Mouse (Mus musculus): ENCODE results near the gene Anapc15-ps. TPM values are rescaled to one million over a fixed set of nuclear protein-coding genes. Genes with fewer than 3 reads are reported as not detected.

Anapc15-ps gene
- polyA plus RNA-seq, 1 experiment from 2014 or later, result not detected

- ATAC-seq (ENCODE audit: insufficient number of reproducible peaks, insufficient read depth, low FRiP score, low read depth), result no peak
- Histone ChIP-seq H3K4me2 (ENCODE audit: low read length) (no peak overlapping the region), H3K27me3 (ENCODE audit: control insufficient read depth, insufficient read depth, low read length) (no peaks in the 10 kb centered on the region), H3K9ac (ENCODE audit: low read length) (no peak overlapping the region), H3K4me3 (ENCODE audit: control insufficient read depth in 1 of 2, insufficient read depth in 1 of 2, low read depth in 1 of 2, low read length in 2 of 2) (no peak overlapping the region), H3K27ac (replicated peaks in 1 of 2; ENCODE audit: control insufficient read depth in 1 of 2, insufficient read depth in 1 of 2, low read depth in 2 of 2, low read length in 2 of 2) (no peak overlapping the region), H3K9me3 (ENCODE audit: control insufficient read depth, low read length) (no peaks in the 10 kb centered on the region), H3K4me1 (ENCODE audit: control insufficient read depth in 2 of 2, insufficient read depth in 2 of 2, low read length in 2 of 2) (peaks cover 8 to 15% of the 10 kb centered on the region in 2 experiments), H3K36me3 (ENCODE audit: control insufficient read depth, insufficient read depth, low read length) (no peaks in the 10 kb centered on the region)
- WGBS, result 71% methylated on average over 6 of the region's 6 CpGs
These were observed 45.9 kb downstream of the Anapc15-ps start for GRCm38 (mm10) chr10:95627381-95627780.

GRCm38 (mm10) chr10:95625300-95625699, 48.0 kb downstream of the Anapc15-ps start:
- Histone ChIP-seq H3K4me1 (ENCODE audit: control insufficient read depth in 2 of 2, insufficient read depth in 2 of 2, low read length in 2 of 2) (peaks cover 8 to 15% of the 10 kb centered on the region in 2 experiments), H3K36me3 (ENCODE audit: control insufficient read depth, insufficient read depth, low read length) (no peaks in the 10 kb centered on the region), H3K9ac (ENCODE audit: low read length) (no peak overlapping the region), H3K4me3 (ENCODE audit: control insufficient read depth in 1 of 2, insufficient read depth in 1 of 2, low read depth in 1 of 2, low read length in 2 of 2) (no peak overlapping the region), H3K27me3 (ENCODE audit: control insufficient read depth, insufficient read depth, low read length) (no peaks in the 10 kb centered on the region), H3K4me2 (ENCODE audit: low read length) (no peak overlapping the region), H3K27ac (replicated peaks in 1 of 2; ENCODE audit: control insufficient read depth in 1 of 2, insufficient read depth in 1 of 2, low read depth in 2 of 2, low read length in 2 of 2) (no peak overlapping the region), H3K9me3 (ENCODE audit: control insufficient read depth, low read length) (no peaks in the 10 kb centered on the region)
- WGBS, result 71% methylated on average over 6 of the region's 6 CpGs
- no peak for ATAC-seq (ENCODE audit: insufficient number of reproducible peaks, insufficient read depth, low FRiP score, low read depth)

GRCm38 (mm10) chr10:95624007-95624406, 49.2 kb downstream of the Anapc15-ps start:
- Histone ChIP-seq H3K27me3 (ENCODE audit: control insufficient read depth, insufficient read depth, low read length) (no peaks in the 10 kb centered on the region), H3K4me2 (ENCODE audit: low read length) (no peak overlapping the region), H3K9me3 (ENCODE audit: control insufficient read depth, low read length) (no peaks in the 10 kb centered on the region), H3K27ac (replicated peaks in 1 of 2; ENCODE audit: control insufficient read depth in 1 of 2, insufficient read depth in 1 of 2, low read depth in 2 of 2, low read length in 2 of 2) (peak overlapping the region; percentile 3 to 38; a peak in 2 of 4 replicates), H3K4me3 (ENCODE audit: control insufficient read depth in 1 of 2, insufficient read depth in 1 of 2, low read depth in 1 of 2, low read length in 2 of 2) (no peak overlapping the region), H3K4me1 (ENCODE audit: control insufficient read depth in 2 of 2, insufficient read depth in 2 of 2, low read length in 2 of 2) (peaks cover 8 to 15% of the 10 kb centered on the region in 2 experiments), H3K9ac (ENCODE audit: low read length) (no peak overlapping the region), H3K36me3 (ENCODE audit: control insufficient read depth, insufficient read depth, low read length) (no peaks in the 10 kb centered on the region)
- WGBS, result 30% methylated on average over 5 of the region's 5 CpGs
- ATAC-seq (ENCODE audit: insufficient number of reproducible peaks, insufficient read depth, low FRiP score, low read depth), result peak; percentile 59; the same call in 1 of the 2 replicates

GRCm38 (mm10) chr10:95623518-95623905, 49.7 kb downstream of the Anapc15-ps start:
- no peak for ATAC-seq (ENCODE audit: insufficient number of reproducible peaks, insufficient read depth, low FRiP score, low read depth)

More at GRCm38 (mm10) chr10:95623518-95623905, 49.7 kb downstream of the Anapc15-ps start:
- 61% methylated on average over 4 of the region's 4 CpGs for WGBS
- Histone ChIP-seq H3K9me3 (ENCODE audit: control insufficient read depth, low read length) (no peaks in the 10 kb centered on the region), H3K36me3 (ENCODE audit: control insufficient read depth, insufficient read depth, low read length) (no peaks in the 10 kb centered on the region), H3K4me3 (ENCODE audit: control insufficient read depth in 1 of 2, insufficient read depth in 1 of 2, low read depth in 1 of 2, low read length in 2 of 2) (no peak overlapping the region), H3K4me1 (ENCODE audit: control insufficient read depth in 2 of 2, insufficient read depth in 2 of 2, low read length in 2 of 2) (peaks cover 8 to 16% of the 10 kb centered on the region in 2 experiments), H3K27me3 (ENCODE audit: control insufficient read depth, insufficient read depth, low read length) (no peaks in the 10 kb centered on the region), H3K27ac (replicated peaks in 1 of 2; ENCODE audit: control insufficient read depth in 1 of 2, insufficient read depth in 1 of 2, low read depth in 2 of 2, low read length in 2 of 2) (peak overlapping the region in 1 of 2 experiments; percentile 38; a peak in 2 of 4 replicates), H3K9ac (ENCODE audit: low read length) (no peak overlapping the region), H3K4me2 (ENCODE audit: low read length) (no peak overlapping the region)

Other genes starting within 250 kb of the Anapc15-ps start
- 657 and 673 TPM in 2 replicates for gene Mrpl42, start 171.5 kb downstream of the Anapc15-ps start, polyA plus RNA-seq (2014; fragmentation: Nextera tagmentation; extraction: Ambion mirVana)
- 255 and 263 TPM in 2 replicates for gene Ube2n, start 158.3 kb downstream of the Anapc15-ps start, polyA plus RNA-seq (2014; fragmentation: Nextera tagmentation; extraction: Ambion mirVana)
- 97.2 and 101 TPM in 2 replicates for gene Nudt4, start 109.3 kb downstream of the Anapc15-ps start, polyA plus RNA-seq (2014; fragmentation: Nextera tagmentation; extraction: Ambion mirVana)
- 0.13 TPM in 1 of 2 replicates, not detected in the other for gene Gm33543, start 169.5 kb upstream of the Anapc15-ps start, polyA plus RNA-seq (2014; fragmentation: Nextera tagmentation; extraction: Ambion mirVana)

All from heart, embryonic 14.5 days (tissue).